Mouse (Mus musculus): ENCODE data around the gene Zmiz2. TPM values are rescaled to one million over a fixed set of nuclear protein-coding genes. Genes with fewer than 3 reads are reported as not detected.
A peak's percentile ranks its signal among the peaks of the same experiment; 100 is the strongest.
"Not testable (repeated sequence)": the region's sequence is repeated elsewhere in the genome, so short reads cannot be mapped to it uniquely, and the experiment has no call there.

The Zmiz2 gene
- polyA plus RNA-seq, 1 experiment from 2014 or later = 16.4 TPM

- H3K4me3 ChIP-seq (ENCODE audit: low read depth, low read length) = no peak overlapping the region
- ATAC-seq (ENCODE audit: low FRiP score) (no peak), DNase-seq (ENCODE audit: low spot score, missing footprints) (peak; percentile 47)
- H3K27me3 ChIP-seq (ENCODE audit: control insufficient read depth, insufficient read depth, low read length) = no peaks in the 10 kb centered on the region
- H3K9ac ChIP-seq (ENCODE audit: low read length) = no peak overlapping the region
- H3K27ac ChIP-seq (ENCODE audit: low read depth, low read length) = no peak overlapping the region; the same call in 1 of the 2 replicates
- WGBS = 90% methylated on average over 4 of the region's 4 CpGs
- no peaks in the 10 kb centered on the region for H3K9me3 ChIP-seq (ENCODE audit: control insufficient read depth, low read length)
- H3K36me3 ChIP-seq (ENCODE audit: control insufficient read depth, insufficient read depth, low read length) = peaks cover 36% of the 10 kb centered on the region
- H3K4me2 ChIP-seq = no peak overlapping the region
- no peaks in the 10 kb centered on the region for H3K4me1 ChIP-seq (ENCODE audit: control insufficient read depth, insufficient read depth, low read length)
These were observed 16.8 kb downstream of the Zmiz2 start for GRCm38 (mm10) chr11:6405591-6406081.

DNA sequence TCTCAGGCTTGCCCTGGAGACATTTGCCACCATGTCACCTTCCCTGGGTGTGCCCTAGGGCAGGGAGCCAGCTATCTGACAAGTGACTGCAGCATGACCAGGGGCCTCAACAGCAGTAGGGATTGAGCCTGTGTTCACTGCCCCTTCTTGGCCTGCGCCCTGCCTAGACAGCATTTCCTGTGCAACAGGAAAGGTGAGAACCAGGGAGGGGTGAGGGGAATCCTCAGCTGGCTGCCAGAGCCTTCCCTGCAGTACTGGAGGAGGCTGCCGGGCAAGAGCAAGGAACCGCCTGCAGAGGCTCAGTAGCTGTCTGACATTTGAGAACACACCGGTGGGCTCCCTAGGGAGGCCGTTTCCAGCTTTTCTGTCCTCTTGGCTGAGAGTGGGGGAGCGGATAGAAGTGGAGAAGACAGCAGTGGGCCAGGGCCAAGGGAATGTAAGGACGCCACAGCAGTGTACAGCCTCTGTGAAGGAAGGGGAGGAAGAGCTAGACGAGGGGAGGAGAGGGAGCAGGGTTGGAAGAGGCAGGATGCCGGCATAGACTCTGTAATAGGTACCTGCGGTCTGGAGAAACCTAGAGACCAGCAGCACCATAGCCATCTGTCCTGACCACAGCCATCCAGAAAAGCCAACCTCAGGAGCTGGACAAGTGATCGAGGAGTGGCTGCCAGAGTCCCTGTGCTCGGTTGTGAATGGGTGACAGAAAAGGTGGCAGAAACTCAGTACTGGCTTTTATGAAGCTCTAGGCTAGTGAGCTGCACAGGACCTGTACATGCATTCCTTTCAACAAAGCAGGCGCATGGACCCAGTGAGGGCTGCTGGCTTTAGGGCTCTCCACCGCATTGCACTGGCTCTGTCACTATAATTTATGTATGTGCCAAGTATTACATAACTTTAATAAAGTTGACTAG, 17.6 kb downstream of the Zmiz2 start:
- DNase-seq (ENCODE audit: low spot score, missing footprints) (peak; percentile 82), ATAC-seq (ENCODE audit: low FRiP score) (peak; percentile 36; the same call in 1 of the 2 replicates)
- 50% methylated on average over 14 of the region's 14 CpGs for WGBS
- Histone ChIP-seq H3K4me2 (no peak overlapping the region), H3K36me3 (ENCODE audit: control insufficient read depth, insufficient read depth, low read length) (peaks cover 32% of the 10 kb centered on the region), H3K4me3 (ENCODE audit: low read depth, low read length) (no peak overlapping the region), H3K27ac (ENCODE audit: low read depth, low read length) (peak overlapping the region; percentile 3; the same call in 1 of the 2 replicates), H3K27me3 (ENCODE audit: control insufficient read depth, insufficient read depth, low read length) (no peaks in the 10 kb centered on the region), H3K9ac (ENCODE audit: low read length) (no peak overlapping the region), H3K9me3 (ENCODE audit: control insufficient read depth, low read length) (no peaks in the 10 kb centered on the region), H3K4me1 (ENCODE audit: control insufficient read depth, insufficient read depth, low read length) (no peaks in the 10 kb centered on the region)

DNA sequence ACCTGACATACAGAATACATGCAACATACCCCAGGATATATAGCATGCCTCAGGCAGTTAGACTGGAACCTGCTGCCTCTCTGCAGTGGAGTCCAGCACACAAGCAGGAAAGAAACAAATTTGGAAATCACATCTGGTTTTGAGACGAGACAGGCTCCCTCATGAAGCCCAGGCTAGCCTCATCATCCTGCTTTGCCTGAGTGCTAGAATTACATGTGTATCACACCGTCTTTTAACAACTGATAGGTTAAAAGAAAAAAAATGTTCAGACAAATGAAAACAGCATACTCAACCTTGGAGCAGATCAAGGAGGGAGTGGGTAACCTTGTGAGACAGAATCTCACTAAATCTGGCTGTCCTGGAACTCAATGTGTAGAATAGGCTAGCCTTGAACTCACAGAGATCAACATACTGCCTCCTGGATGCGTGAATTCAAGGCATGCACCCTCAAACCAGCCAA, 18.3 kb downstream of the Zmiz2 start:
- Histone ChIP-seq H3K4me3 (ENCODE audit: low read depth, low read length) (no peak overlapping the region), H3K4me2 (no peak overlapping the region), H3K36me3 (ENCODE audit: control insufficient read depth, insufficient read depth, low read length) (peaks cover 32% of the 10 kb centered on the region), H3K27me3 (ENCODE audit: control insufficient read depth, insufficient read depth, low read length) (no peaks in the 10 kb centered on the region), H3K9ac (ENCODE audit: low read length) (no peak overlapping the region), H3K27ac (ENCODE audit: low read depth, low read length) (no peak overlapping the region), H3K4me1 (ENCODE audit: control insufficient read depth, insufficient read depth, low read length) (no peaks in the 10 kb centered on the region), H3K9me3 (ENCODE audit: control insufficient read depth, low read length) (no peaks in the 10 kb centered on the region)
- 83% methylated on average over 3 of the region's 3 CpGs for WGBS
- ATAC-seq (ENCODE audit: low FRiP score) = no peak
- DNase-seq (ENCODE audit: low spot score, missing footprints) = peak; percentile 72

DNA sequence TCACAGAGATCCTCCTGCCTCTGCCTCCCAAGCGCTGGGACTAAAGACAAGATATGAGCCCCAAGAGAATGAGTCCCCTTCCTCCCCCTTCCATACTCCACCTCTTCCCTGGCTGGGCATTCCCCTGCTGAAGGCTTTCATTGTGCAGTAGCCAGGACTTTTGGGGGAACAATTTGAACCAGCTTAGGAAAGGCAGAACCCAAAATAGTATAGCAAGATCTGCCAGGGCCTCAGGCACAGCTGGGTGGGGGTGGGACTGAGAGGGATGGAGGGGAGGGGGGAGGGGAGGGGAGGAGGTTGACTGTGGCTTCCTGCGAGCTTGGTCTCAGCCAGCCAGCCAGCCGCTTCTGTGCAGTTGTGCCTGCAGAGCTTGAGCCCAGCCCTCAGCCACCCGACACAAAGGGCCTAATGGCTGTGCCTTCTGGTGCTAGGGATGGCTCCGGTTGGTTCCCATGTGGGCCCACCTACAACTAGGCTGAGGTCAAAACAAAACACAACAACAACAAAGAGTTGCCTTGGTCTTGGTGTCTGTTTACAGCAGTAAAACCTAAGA, 21.3 kb downstream of the Zmiz2 start:
- Histone ChIP-seq H3K27me3 (ENCODE audit: control insufficient read depth, insufficient read depth, low read length) (no peaks in the 10 kb centered on the region), H3K9me3 (ENCODE audit: control insufficient read depth, low read length) (no peaks in the 10 kb centered on the region), H3K4me1 (ENCODE audit: control insufficient read depth, insufficient read depth, low read length) (peaks cover 4% of the 10 kb centered on the region; the same call in 1 of the 2 replicates), H3K27ac (ENCODE audit: low read depth, low read length) (no peak overlapping the region), H3K9ac (ENCODE audit: low read length) (no peak overlapping the region), H3K4me3 (ENCODE audit: low read depth, low read length) (no peak overlapping the region), H3K4me2 (no peak overlapping the region), H3K36me3 (ENCODE audit: control insufficient read depth, insufficient read depth, low read length) (peaks cover 6% of the 10 kb centered on the region; the same call in 1 of the 2 replicates)
- DNase-seq (ENCODE audit: low spot score, missing footprints) (no peak), ATAC-seq (ENCODE audit: low FRiP score) (no peak)
- WGBS = 61% methylated on average over 5 of the region's 5 CpGs

- not testable (repeated sequence) for H3K4me1 ChIP-seq (ENCODE audit: control insufficient read depth, insufficient read depth, low read length); H3K9me3 ChIP-seq (ENCODE audit: control insufficient read depth, low read length); H3K27ac ChIP-seq (ENCODE audit: low read depth, low read length); H3K36me3 ChIP-seq (ENCODE audit: control insufficient read depth, insufficient read depth, low read length); H3K27me3 ChIP-seq (ENCODE audit: control insufficient read depth, insufficient read depth, low read length); H3K4me3 ChIP-seq (ENCODE audit: low read depth, low read length); H3K9ac ChIP-seq (ENCODE audit: low read length); H3K4me2 ChIP-seq; ATAC-seq (ENCODE audit: low FRiP score); DNase-seq (ENCODE audit: low spot score, missing footprints)
- 87% methylated on average over 5 of the region's 5 CpGs for WGBS
These were observed 21.9 kb downstream of the Zmiz2 start for GRCm38 (mm10) chr11:6410755-6411154.

DNA sequence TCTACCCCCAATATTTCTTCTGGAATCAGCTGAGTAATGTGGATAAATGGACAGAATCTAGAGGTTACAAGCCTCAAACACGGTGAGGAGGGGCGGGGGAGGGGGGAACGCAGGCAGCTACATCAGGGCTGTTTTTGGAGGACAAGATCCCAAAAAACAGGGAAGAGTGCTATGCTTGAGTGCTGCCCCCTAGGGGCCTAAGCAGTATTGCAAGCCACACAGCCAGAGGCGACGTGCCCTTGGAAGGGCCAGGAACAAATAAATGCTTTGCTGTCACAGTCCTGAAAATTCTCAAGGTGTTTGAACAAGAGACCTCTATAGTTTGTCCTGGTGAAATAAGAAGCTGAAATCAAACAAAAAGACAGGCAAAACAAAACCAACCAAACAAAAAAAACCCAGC, 22.8 kb downstream of the Zmiz2 start:
- DNase-seq (ENCODE audit: low spot score, missing footprints) (peak; percentile 98), ATAC-seq (ENCODE audit: low FRiP score) (no peak)
- Histone ChIP-seq H3K27me3 (ENCODE audit: control insufficient read depth, insufficient read depth, low read length) (no peaks in the 10 kb centered on the region), H3K4me2 (no peak overlapping the region), H3K4me3 (ENCODE audit: low read depth, low read length) (no peak overlapping the region), H3K36me3 (ENCODE audit: control insufficient read depth, insufficient read depth, low read length) (no peaks in the 10 kb centered on the region), H3K27ac (ENCODE audit: low read depth, low read length) (no peak overlapping the region), H3K9me3 (ENCODE audit: control insufficient read depth, low read length) (no peaks in the 10 kb centered on the region), H3K9ac (ENCODE audit: low read length) (no peak overlapping the region), H3K4me1 (ENCODE audit: control insufficient read depth, insufficient read depth, low read length) (peaks cover 6% of the 10 kb centered on the region; the same call in 1 of the 2 replicates)
- WGBS = 5% methylated on average over 5 of the region's 5 CpGs

GRCm38 (mm10) chr11:6413264-6413663, 24.4 kb downstream of the Zmiz2 start:
- Histone ChIP-seq H3K27me3 (ENCODE audit: control insufficient read depth, insufficient read depth, low read length) (no peaks in the 10 kb centered on the region), H3K4me2 (no peak overlapping the region), H3K4me3 (ENCODE audit: low read depth, low read length) (no peak overlapping the region), H3K9me3 (ENCODE audit: control insufficient read depth, low read length) (no peaks in the 10 kb centered on the region), H3K9ac (ENCODE audit: low read length) (no peak overlapping the region), H3K27ac (ENCODE audit: low read depth, low read length) (no peak overlapping the region), H3K4me1 (ENCODE audit: control insufficient read depth, insufficient read depth, low read length) (peaks cover 13% of the 10 kb centered on the region; the same call in 1 of the 2 replicates), H3K36me3 (ENCODE audit: control insufficient read depth, insufficient read depth, low read length) (peaks cover under 1% of the 10 kb centered on the region; the same call in 1 of the 2 replicates)
- 92% methylated on average over 12 of the region's 12 CpGs for WGBS
- ATAC-seq (ENCODE audit: low FRiP score) (no peak), DNase-seq (ENCODE audit: low spot score, missing footprints) (no peak)

GRCm38 (mm10) chr11:6414751-6415550, 26.1 kb downstream of the Zmiz2 start, which contains the start of gene Ppia:
Ppia (plus strand) TSS chr11:6415443.
- 11% methylated on average over 21 of the region's 21 CpGs for WGBS
- H3K27me3 ChIP-seq (ENCODE audit: control insufficient read depth, insufficient read depth, low read length) = no peaks in the 10 kb centered on the region
- H3K36me3 ChIP-seq (ENCODE audit: control insufficient read depth, insufficient read depth, low read length) = peaks cover 6% of the 10 kb centered on the region; the same call in 1 of the 2 replicates
- peak within 1 kb of the TSS; percentile 85 for H3K27ac ChIP-seq (ENCODE audit: low read depth, low read length)
- peak within 1 kb of the TSS; percentile 57 for H3K4me2 ChIP-seq
- peak within 1 kb of the TSS; percentile 97 for H3K9ac ChIP-seq (ENCODE audit: low read length)
- DNase-seq (ENCODE audit: low spot score, missing footprints) = no peak
- H3K4me3 ChIP-seq (ENCODE audit: low read depth, low read length) = peak within 1 kb of the TSS; percentile 92
- H3K9me3 ChIP-seq (ENCODE audit: control insufficient read depth, low read length) = no peaks in the 10 kb centered on the region
- ATAC-seq (ENCODE audit: low FRiP score) = peak; percentile 73; the same call in 1 of the 2 replicates
- peaks cover 13% of the 10 kb centered on the region; the same call in 1 of the 2 replicates for H3K4me1 ChIP-seq (ENCODE audit: control insufficient read depth, insufficient read depth, low read length)

Data from midbrain, embryonic 11.5 days (tissue).